Mouse (Mus musculus): Measurements from ENCODE around the gene Cnr2.

GRCm38 (mm10) chr4:135873526-135874202 is 21.5 kb upstream of the Cnr2 start, which contains the start of gene Pnrc2:
- TF ChIP-seq CTCF (IDR thresholded peaks at IDR 0.05; ENCODE audit: low read depth) (no peak), EP300 (IDR thresholded peaks at IDR 0.05; ENCODE audit: low read depth) (peak; percentile 51; the same call in 1 of the 2 replicates)

All from liver, postnatal 0 days (tissue).